Mouse (Mus musculus): ENCODE results near the gene Tmem179. TPM values are rescaled to one million over a fixed set of nuclear protein-coding genes. Genes with fewer than 3 reads are reported as not detected.

Tmem179 gene
- polyA plus RNA-seq, 1 experiment from 2014 or later: 36.6 TPM

DNA sequence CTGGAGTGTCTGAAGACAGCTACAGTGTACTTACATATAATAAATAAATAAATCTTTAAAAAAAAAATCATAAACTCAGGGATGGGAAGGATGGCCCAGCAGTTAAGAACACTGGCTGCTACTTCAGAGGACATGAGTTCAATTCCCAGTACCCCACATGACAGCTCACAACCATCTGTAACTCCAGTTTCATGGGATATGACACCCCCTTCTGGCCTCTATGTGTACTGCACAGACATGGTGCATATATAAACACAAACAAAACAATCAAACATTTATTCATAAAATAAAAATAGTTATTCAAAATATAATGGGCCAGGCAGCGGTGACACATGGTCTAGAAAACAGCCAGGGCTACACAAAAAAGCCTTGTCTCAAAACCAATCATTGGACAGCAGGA is 32.7 kb upstream of the Tmem179 start:
- H3K27me3 ChIP-seq: peaks cover 5% of the 10 kb centered on the region; the same call in 1 of the 2 replicates
- no peak overlapping the region for H3K4me2 ChIP-seq
- no peak overlapping the region for H3K9ac ChIP-seq
- no peaks in the 10 kb centered on the region for H3K36me3 ChIP-seq
- H3K9me3 ChIP-seq: no peaks in the 10 kb centered on the region
- H3K4me3 ChIP-seq: no peak overlapping the region
- peaks cover 29% of the 10 kb centered on the region for H3K4me1 ChIP-seq (replicated peaks)
- WGBS: 89% methylated on average over 1 of the region's 1 CpGs
- H3K27ac ChIP-seq (replicated peaks): no peak overlapping the region
- ATAC-seq (ENCODE audit: low read depth): no peak

DNA sequence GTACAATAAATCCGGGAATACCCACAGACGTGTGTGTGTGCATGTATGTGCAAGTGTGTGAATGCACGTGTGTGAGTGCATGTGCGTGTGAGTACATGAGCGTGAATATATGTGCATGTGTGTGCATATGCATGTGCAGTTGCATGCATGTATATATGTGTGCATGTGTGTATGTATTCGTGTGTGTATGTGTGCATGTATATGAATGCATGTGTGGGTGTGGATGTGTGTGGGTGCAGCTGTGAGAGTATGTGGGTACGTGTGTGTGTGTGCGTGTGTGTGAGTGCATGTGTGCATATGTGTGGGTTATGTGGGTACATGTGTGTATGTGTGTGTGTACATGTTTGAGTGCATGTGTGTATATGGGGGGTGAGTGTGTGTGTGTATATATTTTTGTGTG is 29.6 kb upstream of the Tmem179 start:
- Histone ChIP-seq H3K4me1 (replicated peaks) (peaks cover 33% of the 10 kb centered on the region), H3K27ac (replicated peaks) (no peak overlapping the region), H3K4me3 (no peak overlapping the region), H3K4me2 (no peak overlapping the region), H3K9ac (no peak overlapping the region), H3K27me3 (no peaks in the 10 kb centered on the region; the same call in 1 of the 2 replicates), H3K9me3 (no peaks in the 10 kb centered on the region), H3K36me3 (no peaks in the 10 kb centered on the region)
- no peak for ATAC-seq (ENCODE audit: low read depth)
- WGBS: 89% methylated on average over 8 of the region's 8 CpGs

DNA sequence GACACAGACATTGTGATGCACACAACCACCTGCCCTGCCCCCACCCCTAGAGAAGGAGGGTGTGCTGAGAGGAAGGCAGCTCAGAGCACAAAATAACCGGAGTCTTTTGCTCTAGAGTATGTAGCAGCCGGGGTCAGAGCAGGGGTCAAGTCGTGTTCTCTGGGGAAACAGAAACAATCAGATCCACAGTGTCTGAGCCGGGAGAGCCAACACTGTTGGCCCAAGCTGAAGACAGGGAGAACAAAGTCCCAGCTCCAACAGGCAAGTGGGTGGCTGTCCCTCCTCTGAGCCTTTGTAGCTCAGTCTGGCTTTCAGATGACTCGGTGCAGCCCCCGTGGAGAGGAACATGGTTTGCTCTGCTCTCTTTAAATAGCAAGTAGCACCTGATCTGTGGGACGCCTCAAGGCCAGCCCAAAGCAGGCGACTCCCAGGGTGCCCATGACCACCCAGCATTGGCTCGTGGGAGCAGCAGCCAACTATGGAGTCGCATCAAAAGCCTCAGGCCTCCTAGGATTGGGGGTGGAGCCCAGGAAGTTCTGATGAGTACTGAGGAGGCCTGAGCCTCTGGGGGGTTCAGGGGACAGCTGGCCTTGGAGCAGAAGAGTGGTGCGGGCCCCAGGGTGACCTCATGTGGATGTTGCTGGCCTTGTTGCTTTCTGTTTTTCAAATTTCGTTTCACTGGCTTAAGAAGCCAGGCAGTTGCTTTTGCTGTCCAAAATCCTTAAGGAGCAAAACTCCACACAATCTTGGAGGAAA is 28.6 kb upstream of the Tmem179 start:
- Histone ChIP-seq H3K9ac (no peak overlapping the region), H3K4me2 (no peak overlapping the region), H3K36me3 (no peaks in the 10 kb centered on the region), H3K9me3 (no peaks in the 10 kb centered on the region), H3K4me3 (no peak overlapping the region), H3K27me3 (peaks cover 4% of the 10 kb centered on the region; the same call in 1 of the 2 replicates), H3K27ac (replicated peaks) (no peak overlapping the region), H3K4me1 (replicated peaks) (peaks cover 42% of the 10 kb centered on the region)
- 34% methylated on average over 12 of the region's 12 CpGs for WGBS
- no peak for ATAC-seq (ENCODE audit: low read depth)

DNA sequence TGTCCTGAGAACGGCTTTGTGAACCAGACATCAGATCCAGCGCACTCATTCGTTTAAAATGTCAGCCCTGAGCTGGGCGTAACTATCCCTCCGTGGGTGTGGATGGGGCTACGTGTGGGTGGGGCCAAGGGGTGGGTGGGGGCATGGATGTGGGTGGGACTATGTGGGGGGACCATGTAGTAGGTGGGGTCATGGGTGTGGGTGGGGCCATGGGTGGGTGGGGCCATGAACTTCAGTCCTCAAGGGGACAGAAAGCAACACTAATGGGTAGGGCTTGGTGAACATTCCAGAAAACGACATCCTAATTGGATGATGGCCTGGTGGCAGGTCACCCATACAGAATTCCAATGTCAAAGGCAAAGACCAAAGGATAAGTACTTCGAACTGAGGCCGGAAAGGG is 27.4 kb upstream of the Tmem179 start:
- H3K4me3 ChIP-seq: no peak overlapping the region
- peaks cover 42% of the 10 kb centered on the region for H3K4me1 ChIP-seq (replicated peaks)
- no peak for ATAC-seq (ENCODE audit: low read depth)
- H3K9ac ChIP-seq: no peak overlapping the region
- H3K4me2 ChIP-seq: no peak overlapping the region
- no peaks in the 10 kb centered on the region for H3K9me3 ChIP-seq
- H3K36me3 ChIP-seq: no peaks in the 10 kb centered on the region
- peaks cover 8% of the 10 kb centered on the region for H3K27me3 ChIP-seq
- WGBS: 80% methylated on average over 9 of the region's 9 CpGs
- no peak overlapping the region for H3K27ac ChIP-seq (replicated peaks)

DNA sequence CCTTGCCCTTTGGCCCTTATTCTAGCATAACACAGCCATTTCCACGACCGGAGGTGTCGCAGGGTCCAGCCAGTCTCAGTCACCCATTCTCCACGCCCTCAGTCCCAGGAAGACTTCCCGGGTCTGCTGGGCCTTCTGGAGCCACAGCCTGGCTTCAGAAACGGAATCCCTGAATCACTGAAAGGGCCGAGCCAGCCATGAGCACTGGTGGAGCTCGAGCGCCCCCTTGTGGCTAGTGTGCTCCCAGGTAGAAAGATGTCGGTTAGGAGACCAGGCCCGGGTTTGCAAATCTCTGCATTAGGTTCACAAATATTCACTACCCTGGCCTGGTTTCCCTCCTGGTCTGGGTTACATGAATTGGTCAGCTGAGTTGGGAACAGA is 26.4 kb upstream of the Tmem179 start:
- no peaks in the 10 kb centered on the region for H3K9me3 ChIP-seq
- no peaks in the 10 kb centered on the region for H3K36me3 ChIP-seq
- H3K27me3 ChIP-seq: peaks cover 14% of the 10 kb centered on the region
- H3K4me2 ChIP-seq: no peak overlapping the region
- peak; percentile 40 for ATAC-seq (ENCODE audit: low read depth)
- H3K4me1 ChIP-seq (replicated peaks): peaks cover 42% of the 10 kb centered on the region
- no peak overlapping the region for H3K27ac ChIP-seq (replicated peaks)
- peak overlapping the region; percentile 27; the same call in 1 of the 2 replicates for H3K9ac ChIP-seq
- 4% methylated on average over 11 of the region's 11 CpGs for WGBS
- no peak overlapping the region for H3K4me3 ChIP-seq

DNA sequence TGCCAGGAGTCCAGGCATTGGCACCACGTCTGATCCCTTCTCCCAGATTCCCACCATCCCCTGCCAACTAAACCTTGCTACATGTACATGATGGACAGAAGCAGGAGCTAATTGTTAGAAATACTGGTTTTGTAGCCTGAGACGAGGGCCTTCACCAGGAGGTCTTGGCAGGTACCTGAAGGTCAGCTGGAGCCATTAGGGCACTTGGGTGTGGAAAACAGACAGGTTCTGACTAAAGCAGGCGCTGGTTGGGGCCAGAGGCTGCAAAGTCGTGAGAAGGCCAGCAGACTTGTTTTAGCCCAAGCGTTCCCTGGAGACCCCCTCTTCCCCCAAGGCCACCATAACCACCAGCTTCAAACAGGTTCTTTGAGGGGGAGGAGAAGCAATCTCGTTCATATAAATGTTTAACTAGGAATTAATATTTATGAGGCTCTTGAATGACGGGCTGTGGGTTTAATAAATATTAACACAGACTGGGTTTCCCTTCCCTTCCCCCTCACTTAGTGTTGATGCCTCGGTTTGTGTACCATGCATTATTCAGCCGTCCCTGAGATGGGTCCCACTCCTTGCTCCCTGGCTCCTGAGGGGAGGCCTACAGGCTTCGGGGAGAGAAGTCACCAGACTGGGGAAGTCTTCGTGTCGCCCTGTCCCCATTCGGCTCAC is 25.8 kb upstream of the Tmem179 start:
- peaks cover 14% of the 10 kb centered on the region for H3K27me3 ChIP-seq
- 0 out of 2 replicates have a peak overlapping the region, but pooled peaks have one; percentile 40 for H3K27ac ChIP-seq (replicated peaks)
- WGBS: 42% methylated on average over 13 of the region's 13 CpGs
- peak overlapping the region; percentile 27; the same call in 1 of the 2 replicates for H3K9ac ChIP-seq
- no peak overlapping the region for H3K4me2 ChIP-seq
- H3K4me3 ChIP-seq: no peak overlapping the region
- peaks cover 42% of the 10 kb centered on the region for H3K4me1 ChIP-seq (replicated peaks)
- peak; percentile 17; the same call in 1 of the 2 replicates for ATAC-seq (ENCODE audit: low read depth)
- no peaks in the 10 kb centered on the region for H3K36me3 ChIP-seq
- H3K9me3 ChIP-seq: no peaks in the 10 kb centered on the region

DNA sequence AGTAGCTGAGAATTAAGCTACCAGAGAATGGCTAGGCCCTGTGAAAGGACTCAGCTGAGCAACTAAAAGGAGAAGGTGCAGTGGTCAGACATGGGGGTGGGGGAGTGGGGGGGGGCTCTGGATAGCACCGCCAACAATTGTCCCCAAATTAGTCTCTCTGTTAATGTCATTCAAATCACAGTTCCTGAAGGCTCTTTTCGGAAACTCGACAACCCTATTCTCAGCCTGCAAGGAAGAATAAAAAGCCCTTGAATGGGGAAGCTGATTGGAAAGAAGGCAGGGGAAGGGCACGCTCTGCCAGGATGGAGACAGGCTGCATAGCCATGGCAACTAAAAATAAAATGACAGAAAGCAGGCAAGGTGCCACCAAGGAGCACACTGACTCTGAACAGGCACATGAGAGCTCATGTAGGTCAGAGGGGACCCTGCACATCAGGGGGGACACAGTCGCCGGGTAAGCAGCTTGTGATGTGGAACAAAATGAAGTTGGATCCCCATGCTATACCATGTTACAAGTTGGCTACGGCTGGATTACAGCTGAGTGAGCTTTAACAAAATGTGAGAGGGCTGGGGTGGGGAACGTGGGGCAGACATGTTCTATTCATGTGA is 25.0 kb upstream of the Tmem179 start:
- no peak overlapping the region for H3K4me3 ChIP-seq
- H3K9ac ChIP-seq: 0 out of 2 replicates have a peak overlapping the region, but pooled peaks have one; percentile 27
- no peaks in the 10 kb centered on the region for H3K9me3 ChIP-seq
- ATAC-seq (ENCODE audit: low read depth): peak; percentile 40; the same call in 1 of the 2 replicates
- peak overlapping the region; percentile 40; the same call in 1 of the 2 replicates for H3K27ac ChIP-seq (replicated peaks)
- no peak overlapping the region for H3K4me2 ChIP-seq
- peaks cover 14% of the 10 kb centered on the region for H3K27me3 ChIP-seq
- WGBS: 21% methylated on average over 8 of the region's 8 CpGs
- H3K4me1 ChIP-seq (replicated peaks): peaks cover 42% of the 10 kb centered on the region
- no peaks in the 10 kb centered on the region for H3K36me3 ChIP-seq

DNA sequence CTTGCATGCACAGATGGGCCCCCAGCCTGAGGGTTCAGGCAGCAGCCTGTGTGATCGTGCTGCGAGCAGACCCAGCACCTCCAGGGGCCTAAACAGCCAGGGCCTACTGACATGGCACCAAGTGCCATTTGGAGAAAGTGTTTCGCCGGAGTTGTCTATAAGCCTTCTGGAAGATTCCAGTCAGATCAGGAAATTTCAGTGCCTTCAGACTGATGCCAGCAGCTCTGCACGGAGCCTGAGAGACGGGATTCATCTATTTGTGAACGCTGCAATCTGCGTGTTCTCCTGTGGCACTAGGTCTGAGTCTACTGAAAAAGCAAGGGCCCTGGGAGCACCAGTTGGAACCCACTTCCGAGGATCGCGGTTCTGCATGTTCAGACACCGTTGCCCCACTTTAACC is 23.8 kb upstream of the Tmem179 start:
- WGBS: 91% methylated on average over 12 of the region's 12 CpGs
- Histone ChIP-seq H3K9me3 (no peaks in the 10 kb centered on the region), H3K36me3 (no peaks in the 10 kb centered on the region), H3K4me2 (no peak overlapping the region), H3K27ac (replicated peaks) (no peak overlapping the region), H3K4me3 (no peak overlapping the region), H3K27me3 (peaks cover 14% of the 10 kb centered on the region), H3K4me1 (replicated peaks) (peaks cover 34% of the 10 kb centered on the region), H3K9ac (no peak overlapping the region)
- no peak for ATAC-seq (ENCODE audit: low read depth)

DNA sequence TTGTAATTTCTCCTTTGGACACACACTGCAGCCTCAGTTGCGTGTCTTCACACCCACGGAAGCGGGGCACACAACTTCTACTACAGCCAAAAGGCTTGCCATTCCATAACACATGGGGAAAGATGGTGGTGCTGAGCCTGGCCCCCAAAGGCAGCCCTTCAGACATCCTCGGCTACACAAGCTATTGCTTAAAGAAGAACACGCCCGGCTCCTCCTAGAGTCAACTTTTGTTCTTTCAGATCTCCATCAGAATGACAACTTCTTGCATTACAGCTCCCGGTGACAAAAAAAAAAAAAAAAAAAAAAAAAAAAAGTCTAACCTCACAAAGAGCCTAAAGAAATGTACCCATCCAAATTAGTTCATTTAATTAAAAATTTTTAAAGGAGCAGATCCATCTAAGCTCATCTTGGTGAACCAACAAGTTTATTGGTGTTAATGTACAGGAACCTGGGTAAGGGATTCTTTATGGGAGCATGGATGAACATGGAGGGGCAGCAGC is 23.0 kb upstream of the Tmem179 start:
- H3K9me3 ChIP-seq: no peaks in the 10 kb centered on the region
- no peaks in the 10 kb centered on the region for H3K36me3 ChIP-seq
- 90% methylated on average over 7 of the region's 7 CpGs for WGBS
- no peak overlapping the region for H3K27ac ChIP-seq (replicated peaks)
- no peak for ATAC-seq (ENCODE audit: low read depth)
- H3K27me3 ChIP-seq: peaks cover 15% of the 10 kb centered on the region
- H3K4me1 ChIP-seq (replicated peaks): peaks cover 27% of the 10 kb centered on the region
- H3K4me2 ChIP-seq: no peak overlapping the region
- H3K4me3 ChIP-seq: no peak overlapping the region
- no peak overlapping the region for H3K9ac ChIP-seq

DNA sequence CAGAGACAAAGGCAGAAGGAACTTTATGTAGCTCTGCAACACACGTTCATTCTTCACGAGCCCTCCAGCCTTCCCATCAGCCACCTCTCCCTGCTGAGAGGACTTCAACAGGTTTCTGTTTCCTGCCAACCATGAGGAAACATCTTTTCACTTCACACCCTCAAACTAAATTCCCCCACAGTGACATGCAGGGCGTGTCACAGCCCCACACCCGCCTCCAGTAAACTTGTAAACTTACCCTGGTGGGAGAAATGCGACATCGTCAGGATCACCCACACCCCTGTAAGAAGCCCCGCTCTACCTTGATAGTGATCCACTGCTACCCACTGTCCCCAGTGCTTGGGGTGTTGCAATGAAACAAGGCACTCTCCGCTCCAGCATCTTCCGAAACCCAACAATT is 21.8 kb upstream of the Tmem179 start:
- ATAC-seq (ENCODE audit: low read depth): no peak
- no peak overlapping the region for H3K4me3 ChIP-seq
- H3K27ac ChIP-seq (replicated peaks): no peak overlapping the region
- no peaks in the 10 kb centered on the region for H3K36me3 ChIP-seq
- H3K9ac ChIP-seq: no peak overlapping the region
- H3K4me2 ChIP-seq: no peak overlapping the region
- peaks cover 19% of the 10 kb centered on the region for H3K27me3 ChIP-seq
- 90% methylated on average over 9 of the region's 9 CpGs for WGBS
- no peaks in the 10 kb centered on the region for H3K9me3 ChIP-seq
- peaks cover 32% of the 10 kb centered on the region for H3K4me1 ChIP-seq (replicated peaks)

DNA sequence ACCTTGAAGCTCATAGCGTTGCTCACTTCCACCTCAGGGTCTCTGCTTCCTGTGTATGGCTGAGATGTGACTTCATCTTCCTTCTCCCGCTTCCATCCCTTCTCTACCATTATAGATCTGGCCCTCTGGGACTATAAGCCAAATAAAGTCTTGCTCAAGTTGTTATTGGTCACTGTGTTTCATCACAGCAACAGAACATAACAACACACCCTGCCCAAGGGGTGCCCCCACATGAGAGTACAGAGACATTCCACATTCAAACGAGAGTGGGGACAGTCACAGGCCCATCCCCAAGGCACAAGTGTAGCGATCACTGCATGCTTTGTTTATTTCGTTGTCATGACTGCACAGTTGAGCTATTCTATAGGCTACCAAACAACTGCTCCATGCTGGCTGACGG is 20.7 kb upstream of the Tmem179 start:
- Histone ChIP-seq H3K9ac (no peak overlapping the region), H3K4me1 (replicated peaks) (peaks cover 34% of the 10 kb centered on the region), H3K4me2 (no peak overlapping the region), H3K27ac (replicated peaks) (no peak overlapping the region), H3K9me3 (no peaks in the 10 kb centered on the region), H3K36me3 (no peaks in the 10 kb centered on the region), H3K4me3 (no peak overlapping the region), H3K27me3 (peaks cover 19% of the 10 kb centered on the region)
- ATAC-seq (ENCODE audit: low read depth): no peak
- WGBS: 80% methylated on average over 6 of the region's 6 CpGs

DNA sequence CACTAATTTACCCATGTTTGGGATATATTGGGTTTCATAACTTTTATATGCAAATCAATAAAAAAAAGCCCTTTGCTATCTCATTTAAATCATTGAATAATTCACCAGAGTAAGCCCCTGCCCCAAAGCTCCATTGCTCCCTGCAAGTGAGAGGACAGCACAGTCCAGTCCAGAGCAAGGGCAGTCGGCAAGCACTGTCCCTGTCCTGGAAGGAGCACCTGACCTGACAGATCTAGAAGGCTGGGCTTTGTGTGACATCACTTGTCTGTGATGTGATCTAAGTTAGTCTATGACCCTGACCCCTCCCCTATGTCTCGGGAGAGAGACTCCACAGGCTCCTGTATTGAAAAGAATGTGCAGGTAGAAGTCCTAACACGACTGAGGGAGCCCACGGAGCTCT is 17.2 kb upstream of the Tmem179 start:
- Histone ChIP-seq H3K9me3 (no peaks in the 10 kb centered on the region), H3K36me3 (no peaks in the 10 kb centered on the region), H3K27ac (replicated peaks) (no peak overlapping the region), H3K9ac (0 out of 2 replicates have a peak overlapping the region, but pooled peaks have one; percentile 26), H3K27me3 (peaks cover 13% of the 10 kb centered on the region), H3K4me3 (no peak overlapping the region), H3K4me1 (replicated peaks) (peaks cover 18% of the 10 kb centered on the region), H3K4me2 (no peak overlapping the region)
- ATAC-seq (ENCODE audit: low read depth): no peak
- 62% methylated on average over 4 of the region's 4 CpGs for WGBS

All from neural tube, embryonic 13.5 days (tissue).